19 mouse cellular contexts compared by ENCODE assay signal in genomic region chr13:96673817-96674216, GRCm38 (mm10). TPM values are rescaled to one million over a fixed set of nuclear protein-coding genes. Genes with fewer than 3 reads are reported as not detected.
DNase-seq lines count a peak whose midpoint lies in the region; ATAC-seq and TF ChIP-seq lines count a peak whose summit lies in the region.
"Had no signal": no experiment of that assay in that cellular context is flagged by ENCODE, and none has a peak within 500 bp of the region (broad histone marks: within the 10 kb centered on the region; RNA-seq: fewer than 3 reads in every experiment).

No protein-coding gene starts in this region.

- H3K27ac ChIP-seq in liver, embryonic 15.5 days (replicated peaks), result peak overlapping the region; percentile 39; the same call in 1 of the 2 replicates
- H3K27ac ChIP-seq in liver, embryonic 12.5 days, result no peak overlapping the region
- H3K27ac ChIP-seq in ES-E14 (ENCODE audit: insufficient read depth, low read depth, low read length, poor library complexity, severe bottlenecking), result no peak overlapping the region
- H3K27ac ChIP-seq in forebrain, embryonic 12.5 days, result no peak overlapping the region
- H3K27ac ChIP-seq: embryonic facial prominence, embryonic 13.5 days; forebrain, embryonic 13.5 days; hindbrain, embryonic 15.5 days had no signal

- ATAC-seq in liver, embryonic 15.5 days (ENCODE audit: insufficient read depth), result no peak
- no peak for ATAC-seq in liver, embryonic 12.5 days
- ATAC-seq in forebrain, embryonic 12.5 days (ENCODE audit: low FRiP score), result no peak
- ATAC-seq: forebrain, embryonic 13.5 days; forebrain, postnatal 0 days had no signal

- H3K9me3 ChIP-seq in liver, embryonic 15.5 days (replicated peaks), result no peaks in the 10 kb centered on the region
- H3K9me3 ChIP-seq in liver, embryonic 12.5 days (replicated peaks), result no peaks in the 10 kb centered on the region
- no peaks in the 10 kb centered on the region for H3K9me3 ChIP-seq in ES-E14 (ENCODE audit: control insufficient read depth, insufficient read depth, low read depth, low read length)
- no peaks in the 10 kb centered on the region for H3K9me3 ChIP-seq in forebrain, embryonic 12.5 days
- H3K9me3 ChIP-seq: embryonic facial prominence, embryonic 13.5 days; forebrain, embryonic 13.5 days; heart, embryonic 12.5 days; hindbrain, embryonic 15.5 days had no signal

- in situ Hi-C loops in ES-E14 (cut with MboI; ENCODE audit: low sequenced_read_pairs in 2 of 2, unreplicated experiment in 2 of 2), result no loop called here

- H3K9ac ChIP-seq in liver, embryonic 15.5 days, result no peak overlapping the region
- no peak overlapping the region for H3K9ac ChIP-seq in liver, embryonic 12.5 days
- H3K9ac ChIP-seq in ES-E14 (ENCODE audit: insufficient read depth, low read depth, low read length, poor library complexity, severe bottlenecking), result no peak overlapping the region
- H3K9ac ChIP-seq in forebrain, embryonic 12.5 days, result no peak overlapping the region
- H3K9ac ChIP-seq: embryonic facial prominence, embryonic 13.5 days; forebrain, embryonic 13.5 days; forebrain, postnatal 0 days; heart, embryonic 12.5 days; hindbrain, embryonic 15.5 days had no signal

- WGBS in liver, embryonic 15.5 days (ENCODE audit: insufficient replicate concordance), result 71% methylated on average over 7 of the region's 7 CpGs
- 69% methylated on average over 7 of the region's 7 CpGs for WGBS in liver, embryonic 12.5 days (ENCODE audit: insufficient replicate concordance)
- 84% methylated on average over 7 of the region's 7 CpGs for WGBS in forebrain, embryonic 12.5 days

- H3K4me3 ChIP-seq in liver, embryonic 15.5 days (replicated peaks), result no peak overlapping the region
- no peak overlapping the region for H3K4me3 ChIP-seq in liver, embryonic 12.5 days
- no peak overlapping the region for H3K4me3 ChIP-seq in ES-E14 (ENCODE audit: insufficient read depth in 1 of 2, low read depth in 1 of 2, low read length in 2 of 2, poor library complexity in 1 of 2, severe bottlenecking in 1 of 2)
- H3K4me3 ChIP-seq in forebrain, embryonic 12.5 days (replicated peaks), result no peak overlapping the region
- H3K4me3 ChIP-seq: embryonic facial prominence, embryonic 13.5 days; forebrain, embryonic 13.5 days; heart, embryonic 12.5 days; hindbrain, embryonic 15.5 days had no signal

- peaks cover 34% of the 10 kb centered on the region for H3K4me1 ChIP-seq in liver, embryonic 15.5 days (replicated peaks)
- peaks cover 23% of the 10 kb centered on the region for H3K4me1 ChIP-seq in liver, embryonic 12.5 days
- peaks cover 14 to 22% of the 10 kb centered on the region in 2 experiments for H3K4me1 ChIP-seq in ES-E14 (ENCODE audit: control insufficient read depth in 2 of 2, insufficient read depth in 2 of 2, low read length in 2 of 2, poor library complexity in 1 of 2)
- peaks cover 12% of the 10 kb centered on the region for H3K4me1 ChIP-seq in forebrain, embryonic 12.5 days

- no peaks in the 10 kb centered on the region for H3K27me3 ChIP-seq in liver, embryonic 15.5 days
- H3K27me3 ChIP-seq in liver, embryonic 12.5 days (replicated peaks), result no peaks in the 10 kb centered on the region; the same call in 1 of the 2 replicates
- H3K27me3 ChIP-seq in forebrain, embryonic 12.5 days, result no peaks in the 10 kb centered on the region
- H3K27me3 ChIP-seq: embryonic facial prominence, embryonic 13.5 days; forebrain, embryonic 13.5 days; heart, embryonic 12.5 days; hindbrain, embryonic 15.5 days had no signal

- no peak overlapping the region for H3K4me2 ChIP-seq in liver, embryonic 15.5 days
- no peak overlapping the region for H3K4me2 ChIP-seq in liver, embryonic 12.5 days
- no peak overlapping the region for H3K4me2 ChIP-seq in forebrain, embryonic 12.5 days
- H3K4me2 ChIP-seq: embryonic facial prominence, embryonic 13.5 days; forebrain, embryonic 13.5 days; heart, embryonic 12.5 days; hindbrain, embryonic 15.5 days had no signal

- DNase-seq in kidney, adult 8-10 months, result peak; percentile 32 to 54
- no peak for DNase-seq in kidney, adult 18-20 months
- peak; percentile 52 for DNase-seq in ES-E14 (ENCODE audit: low read depth, low spot score)
- peak; percentile 81 for DNase-seq in ZHBTc4 (ENCODE audit: low read depth, low spot score)
- DNase-seq: adrenal gland, adult 2 months; adrenal gland, postnatal 25 days; cerebellum, adult 18-20 months; cerebellum, adult 9-11 months; cerebellum, postnatal 36 days; forebrain, postnatal 0 days; gastrocnemius, postnatal 14 days; heart, postnatal 36 days had no signal

- H3K36me3 ChIP-seq in liver, embryonic 15.5 days (replicated peaks), result no peaks in the 10 kb centered on the region
- H3K36me3 ChIP-seq in liver, embryonic 12.5 days, result no peaks in the 10 kb centered on the region
- H3K36me3 ChIP-seq in ES-E14 (ENCODE audit: control insufficient read depth, insufficient read depth, low read length, poor library complexity, severe bottlenecking), result no peaks in the 10 kb centered on the region
- H3K36me3 ChIP-seq in forebrain, embryonic 12.5 days (replicated peaks), result no peaks in the 10 kb centered on the region
- H3K36me3 ChIP-seq: embryonic facial prominence, embryonic 13.5 days; heart, embryonic 12.5 days; hindbrain, embryonic 15.5 days had no signal

TF ChIP-seq in ES-E14, 5 proteins besides CTCF, POLR2A, EP300 and RAD21:
- TF ChIP-seq ZC3H11A (IDR thresholded peaks at IDR 0.05; ENCODE audit: borderline replicate concordance, low read depth, low read length), result no peak
- no peak for TF ChIP-seq ZNF384 (IDR thresholded peaks at IDR 0.05; ENCODE audit: low read depth, low read length)
- no peak for TF ChIP-seq HCFC1 (IDR thresholded peaks at IDR 0.05; ENCODE audit: borderline replicate concordance, insufficient read depth, low read length)
- no peak for TF ChIP-seq MAFK (IDR thresholded peaks at IDR 0.05; ENCODE audit: insufficient read depth, low read depth, low read length)
- TF ChIP-seq CHD2 (IDR thresholded peaks at IDR 0.05; ENCODE audit: low read depth, low read length), result no peak
TF ChIP-seq in ES-E14: peak in this region for 0.

RNA-seq across cellular contexts. Expression of gene Hmgcr, which starts 3.1 kb away (rescaled TPM):
- 86.0 and 91.2 TPM in 2 replicates for polyA plus RNA-seq in liver, embryonic 15.5 days (2015; fragmentation: Nextera tagmentation; extraction: Ambion mirVana)
- polyA plus RNA-seq in liver, embryonic 12.5 days (2016; fragmentation: Nextera tagmentation; extraction: Ambion mirVana), result 79.3 and 87.9 TPM in 2 replicates
- 143 and 202 TPM in 2 replicates for total RNA-seq in ES-E14 (2012; rRNA removed)
- 187 and 205 TPM in 2 replicates for polyA plus RNA-seq in forebrain, embryonic 12.5 days (2016; fragmentation: Nextera tagmentation; extraction: Ambion mirVana)
